Mouse (Mus musculus): ENCODE data around the gene Brsk1. TPM values are rescaled to one million over a fixed set of nuclear protein-coding genes. Genes with fewer than 3 reads are reported as not detected.

Brsk1 gene
- polyA plus RNA-seq, 1 experiment from 2014 or later = 6.8 TPM

DNA sequence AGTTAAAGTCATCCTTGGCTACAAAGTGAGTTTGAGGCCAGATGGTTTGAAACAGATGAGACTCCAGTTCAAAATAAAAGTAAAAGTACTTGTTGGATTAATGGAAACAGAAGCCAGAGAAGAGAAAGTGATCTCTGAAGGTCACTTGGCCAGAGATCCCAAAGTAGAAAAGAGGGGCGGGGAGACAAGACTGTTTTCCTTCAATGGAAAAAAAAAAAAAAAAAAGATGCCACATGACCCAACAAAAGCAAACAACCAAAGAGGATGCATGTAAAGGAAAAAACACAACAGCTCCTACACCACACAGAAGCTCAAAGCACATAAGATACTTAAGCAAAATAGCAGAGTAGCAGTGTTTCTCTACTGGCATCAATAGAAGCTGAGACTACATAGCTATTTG is 34.5 kb upstream of the Brsk1 start:
- no peaks in the 10 kb centered on the region for H3K27me3 ChIP-seq
- H3K4me2 ChIP-seq (replicated peaks) = peak overlapping the region; percentile 98
- H3K36me3 ChIP-seq = peaks cover 20% of the 10 kb centered on the region
- H3K9me3 ChIP-seq = no peaks in the 10 kb centered on the region
- no peak for ATAC-seq
- H3K27ac ChIP-seq = no peak overlapping the region
- H3K4me1 ChIP-seq (replicated peaks) = peaks cover 68% of the 10 kb centered on the region
- 92% methylated on average over 1 of the region's 1 CpGs for WGBS
- H3K9ac ChIP-seq (replicated peaks) = no peak overlapping the region
- H3K4me3 ChIP-seq (replicated peaks) = no peak overlapping the region

DNA sequence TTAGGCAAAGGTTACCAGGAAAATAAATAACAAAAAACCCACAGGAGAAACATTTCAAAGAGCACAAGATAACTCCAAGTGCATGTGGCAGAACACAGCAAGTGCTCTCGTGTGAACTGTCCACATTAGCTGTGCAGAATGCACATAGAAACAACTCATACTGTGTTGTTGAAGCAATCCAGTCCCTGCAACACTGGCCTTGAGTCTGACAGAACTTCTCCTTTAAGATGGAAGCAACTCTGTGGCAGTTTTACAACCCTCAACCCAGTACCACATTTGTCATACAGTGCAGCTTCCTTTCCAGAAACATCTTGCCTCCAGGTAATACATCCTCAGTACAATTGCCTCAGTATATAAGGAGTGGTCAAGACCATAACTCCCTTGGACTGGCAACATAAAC is 33.6 kb upstream of the Brsk1 start:
- Histone ChIP-seq H3K9me3 (no peaks in the 10 kb centered on the region), H3K4me1 (replicated peaks) (peaks cover 61% of the 10 kb centered on the region), H3K9ac (replicated peaks) (peak overlapping the region; percentile 86), H3K27me3 (no peaks in the 10 kb centered on the region), H3K4me3 (replicated peaks) (peak overlapping the region; percentile 63), H3K4me2 (replicated peaks) (peak overlapping the region; percentile 98), H3K36me3 (peaks cover 12% of the 10 kb centered on the region), H3K27ac (no peak overlapping the region)
- ATAC-seq = no peak
- 63% methylated on average over 1 of the region's 1 CpGs for WGBS

DNA sequence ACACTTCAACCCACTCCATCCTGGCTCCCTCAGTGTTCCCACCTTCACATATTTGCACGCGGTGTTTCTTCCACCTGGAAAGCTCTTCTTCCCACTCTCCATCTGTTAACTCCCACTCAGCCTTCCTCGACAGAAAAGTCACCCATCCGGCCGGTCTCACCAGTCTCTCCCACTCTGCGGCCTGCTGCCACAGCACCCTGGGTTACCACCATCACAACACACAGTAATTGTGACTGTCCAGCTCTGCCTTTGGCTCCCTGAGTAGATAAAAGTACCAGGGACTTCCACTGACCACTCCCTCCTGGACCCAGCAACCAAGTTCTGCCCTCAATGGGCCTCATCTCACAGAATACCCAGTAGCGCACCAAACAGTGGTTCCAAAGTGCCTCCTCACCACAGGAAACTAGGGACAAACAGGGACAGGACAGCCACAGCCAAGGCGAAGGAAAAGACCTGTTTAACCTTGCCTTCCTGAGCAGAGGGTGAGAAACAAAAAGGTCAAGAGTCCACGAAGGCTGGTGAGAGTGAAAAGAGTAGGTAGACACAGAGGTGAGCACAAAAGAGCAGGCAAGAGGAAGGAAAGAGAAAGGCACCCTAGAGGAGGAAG is 32.8 kb upstream of the Brsk1 start:
- Histone ChIP-seq H3K4me2 (replicated peaks) (peak overlapping the region; percentile 98), H3K9ac (replicated peaks) (peak overlapping the region; percentile 86), H3K36me3 (peaks cover 13% of the 10 kb centered on the region), H3K27me3 (no peaks in the 10 kb centered on the region), H3K4me1 (replicated peaks) (peaks cover 59% of the 10 kb centered on the region), H3K4me3 (replicated peaks) (peak overlapping the region; percentile 63), H3K27ac (peak overlapping the region; percentile 95; the same call in 1 of the 2 replicates), H3K9me3 (no peaks in the 10 kb centered on the region)
- 66% methylated on average over 9 of the region's 9 CpGs for WGBS
- no peak for ATAC-seq

DNA sequence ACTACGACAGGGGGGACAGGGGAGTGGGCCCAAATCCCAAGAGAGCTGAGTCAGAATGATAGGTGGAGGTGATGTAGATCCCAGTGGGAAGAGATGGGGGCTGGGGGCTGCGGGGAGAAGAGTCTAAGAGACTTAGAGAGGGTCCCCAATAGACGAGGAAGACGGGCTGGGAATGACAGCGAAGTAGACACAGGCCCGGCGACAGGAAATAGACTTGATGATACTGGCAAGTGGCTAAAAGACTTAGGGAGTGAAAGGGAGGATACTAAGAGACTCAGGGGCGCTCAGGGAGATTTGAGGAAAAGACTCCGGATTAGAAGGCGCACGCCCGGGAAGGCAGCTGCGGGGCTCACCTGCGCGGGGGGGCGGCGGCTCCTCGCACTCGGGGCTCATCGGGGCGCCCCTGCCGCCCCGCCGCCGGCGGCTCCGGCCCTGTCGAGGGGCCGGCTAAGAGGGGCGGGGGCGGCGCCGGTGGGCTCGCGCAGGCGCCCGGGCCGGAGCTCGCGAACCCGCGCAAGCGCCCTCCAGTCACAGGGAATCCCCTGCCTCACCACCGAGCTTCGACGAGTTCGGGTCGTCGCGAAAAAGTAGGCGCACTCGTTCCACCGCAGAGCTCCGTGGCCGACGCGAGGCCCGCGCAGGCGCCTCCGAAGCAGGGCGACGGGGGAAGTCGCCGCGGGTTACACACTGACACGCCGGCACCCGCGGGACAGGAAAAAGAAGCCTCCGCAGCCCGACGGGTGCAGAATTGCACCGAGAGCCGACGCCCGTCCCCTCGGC is 32.1 kb upstream of the Brsk1 start:
- H3K4me3 ChIP-seq (replicated peaks) = peak overlapping the region; percentile 63
- peak overlapping the region; percentile 98 for H3K4me2 ChIP-seq (replicated peaks)
- ATAC-seq = peak; percentile 79
- H3K27me3 ChIP-seq = no peaks in the 10 kb centered on the region
- under 1% methylated on average over 70 of the region's 78 CpGs for WGBS
- peak overlapping the region; percentile 86 for H3K9ac ChIP-seq (replicated peaks)
- peak overlapping the region; percentile 95 for H3K27ac ChIP-seq
- peaks cover 12% of the 10 kb centered on the region for H3K36me3 ChIP-seq
- H3K4me1 ChIP-seq (replicated peaks) = peaks cover 57% of the 10 kb centered on the region
- no peaks in the 10 kb centered on the region for H3K9me3 ChIP-seq

DNA sequence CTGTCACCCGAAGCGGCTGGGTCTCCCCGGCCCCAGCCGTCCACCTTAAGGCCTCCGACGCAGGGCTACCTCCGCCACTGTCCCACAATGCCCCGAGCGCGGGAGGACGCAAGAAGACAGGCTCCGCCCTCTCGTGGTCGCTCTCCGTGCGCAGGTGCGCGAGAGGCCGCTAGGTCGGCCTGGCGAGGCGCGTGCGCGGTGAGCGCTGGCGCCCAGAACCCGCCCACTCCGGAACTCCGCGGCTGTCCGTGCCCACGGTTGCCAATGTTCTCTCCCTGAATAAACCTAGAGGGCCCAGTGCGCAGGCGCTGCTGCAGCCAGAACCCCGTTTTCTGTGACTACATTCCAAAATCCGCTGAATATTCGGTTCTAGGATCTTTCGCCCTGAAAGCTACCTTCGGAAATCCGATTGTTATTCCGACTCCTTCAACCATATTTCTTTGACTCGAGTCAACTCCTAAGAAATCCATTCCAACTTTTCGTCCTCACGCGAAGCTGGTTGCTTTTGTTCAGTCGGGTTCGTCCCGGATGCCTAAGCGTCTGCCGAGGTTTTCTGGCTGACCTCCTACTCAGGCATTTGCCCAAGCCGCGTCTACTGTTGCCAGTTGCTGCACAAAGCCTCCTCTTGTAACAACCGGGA is 31.4 kb upstream of the Brsk1 start, which contains the start of gene Ppp6r1:
Gene Ppp6r1, minus strand, starts transcription at position 108 of the 640 bp plus-strand sequence.
- Histone ChIP-seq H3K4me1 (replicated peaks) (peaks cover 53% of the 10 kb centered on the region), H3K27me3 (no peaks in the 10 kb centered on the region), H3K9ac (replicated peaks) (peak within 1 kb of the TSS; percentile 86), H3K4me3 (replicated peaks) (peak within 1 kb of the TSS; percentile 63), H3K27ac (peak within 1 kb of the TSS; percentile 95), H3K36me3 (peaks cover 14% of the 10 kb centered on the region), H3K9me3 (no peaks in the 10 kb centered on the region), H3K4me2 (replicated peaks) (peak within 1 kb of the TSS; percentile 98)
- ATAC-seq = peak; percentile 98
- WGBS = under 1% methylated on average over 50 of the region's 54 CpGs

DNA sequence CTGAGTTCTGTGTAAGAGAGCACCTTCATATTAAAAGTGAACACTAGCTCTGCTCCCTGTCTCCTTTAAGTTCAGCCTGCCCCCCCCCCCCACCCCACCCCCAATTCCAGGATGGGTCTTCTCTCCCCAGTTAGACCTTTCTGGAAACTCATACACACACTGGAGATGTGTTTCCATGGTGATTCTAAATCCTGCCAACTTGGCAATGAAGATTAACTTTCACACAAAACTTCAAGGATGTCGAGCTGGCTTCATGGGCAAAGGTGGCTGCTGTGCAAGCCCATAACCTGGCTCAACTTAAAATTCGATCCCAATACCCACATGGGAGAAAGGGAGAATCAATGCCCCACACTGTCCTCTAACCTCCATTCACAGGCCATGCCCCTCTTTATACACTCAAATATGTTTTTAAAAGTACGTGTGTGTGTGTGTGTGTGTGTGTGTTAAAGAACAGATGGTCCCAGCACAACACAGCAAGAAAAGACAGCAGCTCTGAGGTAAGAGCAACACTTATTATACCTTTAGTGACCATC is 30.4 kb upstream of the Brsk1 start:
- 50% methylated on average over 3 of the region's 3 CpGs for WGBS
- ATAC-seq = no peak

DNA sequence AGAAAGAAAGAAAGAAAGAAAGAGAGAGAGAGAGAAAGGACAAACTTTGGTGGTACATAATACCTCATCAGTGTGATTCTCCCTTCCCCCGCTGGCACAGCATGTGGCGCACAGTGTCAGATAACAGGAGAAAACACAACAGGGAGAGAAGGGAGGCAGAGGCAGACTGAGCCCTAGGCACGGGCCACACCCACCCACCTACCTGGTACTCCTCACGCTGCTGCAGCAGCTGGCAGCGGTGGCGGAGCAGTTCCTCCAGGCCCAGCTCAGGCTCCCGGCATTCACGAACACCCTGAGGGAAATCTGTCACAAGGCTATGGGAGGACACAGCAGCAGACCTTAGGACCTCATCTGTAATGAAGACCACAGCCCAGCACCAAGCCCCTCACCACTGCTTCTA is 27.2 kb upstream of the Brsk1 start:
- Histone ChIP-seq H3K9me3 (no peaks in the 10 kb centered on the region), H3K4me3 (replicated peaks) (no peak overlapping the region), H3K27me3 (no peaks in the 10 kb centered on the region), H3K27ac (no peak overlapping the region), H3K36me3 (peaks cover 44% of the 10 kb centered on the region), H3K4me1 (replicated peaks) (peaks cover 15% of the 10 kb centered on the region), H3K9ac (replicated peaks) (no peak overlapping the region), H3K4me2 (replicated peaks) (no peak overlapping the region)
- 78% methylated on average over 8 of the region's 8 CpGs for WGBS
- ATAC-seq = no peak

More for the DNA sequence above, 30.4 kb upstream of the Brsk1 start:
- H3K4me1 ChIP-seq (replicated peaks) = peaks cover 46% of the 10 kb centered on the region
- peak overlapping the region; percentile 95 for H3K27ac ChIP-seq
- H3K36me3 ChIP-seq = peaks cover 21% of the 10 kb centered on the region
- peak overlapping the region; percentile 63 for H3K4me3 ChIP-seq (replicated peaks)
- H3K27me3 ChIP-seq = no peaks in the 10 kb centered on the region
- peak overlapping the region; percentile 86 for H3K9ac ChIP-seq (replicated peaks)
- H3K4me2 ChIP-seq (replicated peaks) = peak overlapping the region; percentile 98
- no peaks in the 10 kb centered on the region for H3K9me3 ChIP-seq

DNA sequence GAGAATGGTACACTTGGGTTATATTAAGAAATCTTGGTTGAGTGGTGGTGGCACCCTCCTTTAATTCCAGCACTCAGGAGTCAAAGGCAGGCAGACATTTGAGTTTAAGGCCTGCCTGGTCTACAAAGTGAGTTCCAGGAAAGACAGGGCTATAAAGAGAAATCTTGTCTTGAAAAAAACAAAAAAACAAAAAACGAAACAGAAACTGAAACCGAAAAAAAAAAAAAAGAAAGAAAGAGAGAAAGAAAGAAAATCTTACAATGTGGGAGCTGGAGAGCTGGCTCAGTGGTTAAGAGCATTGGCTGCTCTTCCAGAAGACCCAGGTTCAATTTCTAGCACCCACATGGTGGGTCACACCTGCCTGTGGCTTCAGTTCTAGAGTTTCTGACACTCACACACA is 26.7 kb upstream of the Brsk1 start:
- no peak overlapping the region for H3K4me2 ChIP-seq (replicated peaks)
- WGBS = 84% methylated on average over 2 of the region's 2 CpGs
- H3K9ac ChIP-seq (replicated peaks) = no peak overlapping the region
- H3K4me1 ChIP-seq (replicated peaks) = peaks cover 15% of the 10 kb centered on the region
- no peaks in the 10 kb centered on the region for H3K27me3 ChIP-seq
- H3K27ac ChIP-seq = no peak overlapping the region
- H3K9me3 ChIP-seq = no peaks in the 10 kb centered on the region
- H3K36me3 ChIP-seq = peaks cover 50% of the 10 kb centered on the region
- no peak for ATAC-seq
- no peak overlapping the region for H3K4me3 ChIP-seq (replicated peaks)

DNA sequence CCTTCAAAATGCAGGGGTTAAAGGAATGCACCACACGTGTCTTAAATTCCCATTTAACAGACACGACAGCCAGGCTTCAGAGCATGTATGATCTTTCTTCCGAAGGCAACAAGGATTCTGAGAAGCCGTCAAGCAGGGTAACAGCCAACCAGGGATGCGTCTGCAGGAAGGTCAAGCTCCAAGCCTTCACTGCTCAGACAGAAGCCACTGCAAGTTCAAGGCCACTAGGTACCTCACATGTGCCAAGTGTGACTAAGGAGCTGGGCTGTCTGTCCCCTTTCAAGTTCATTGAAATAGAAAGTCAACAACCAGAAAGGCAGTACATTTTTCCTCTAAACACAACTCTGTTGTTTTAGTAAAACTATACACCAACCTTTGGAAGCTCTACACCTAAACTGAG is 23.5 kb upstream of the Brsk1 start:
- peaks cover 78% of the 10 kb centered on the region for H3K36me3 ChIP-seq
- no peak overlapping the region for H3K9ac ChIP-seq (replicated peaks)
- WGBS = 96% methylated on average over 5 of the region's 5 CpGs
- H3K9me3 ChIP-seq = no peaks in the 10 kb centered on the region
- H3K4me2 ChIP-seq (replicated peaks) = no peak overlapping the region
- ATAC-seq = no peak
- no peaks in the 10 kb centered on the region for H3K4me1 ChIP-seq (replicated peaks)
- H3K4me3 ChIP-seq (replicated peaks) = no peak overlapping the region
- H3K27me3 ChIP-seq = no peaks in the 10 kb centered on the region
- H3K27ac ChIP-seq = no peak overlapping the region

DNA sequence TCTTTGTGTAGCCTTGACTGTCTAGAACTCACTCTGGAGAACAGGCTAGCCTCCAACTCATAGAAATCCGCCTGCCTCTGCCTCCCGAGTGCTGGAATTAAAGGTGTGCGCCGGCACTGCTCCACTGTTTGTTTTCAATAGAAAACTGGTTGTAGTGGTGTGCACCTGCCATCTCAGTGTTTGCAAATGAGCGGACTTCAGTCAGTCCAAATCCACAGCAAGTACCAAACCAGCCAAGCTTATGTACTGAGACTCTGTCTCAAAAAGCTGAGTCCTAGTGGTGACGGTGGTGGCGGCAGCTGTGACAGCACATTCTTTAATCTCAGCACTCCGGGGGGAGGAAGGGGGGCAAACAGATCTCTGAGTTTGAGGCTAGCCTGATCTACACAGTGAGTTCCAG is 21.9 kb upstream of the Brsk1 start:
- no peak for ATAC-seq
- Histone ChIP-seq H3K4me1 (replicated peaks) (no peaks in the 10 kb centered on the region), H3K27me3 (no peaks in the 10 kb centered on the region), H3K9me3 (no peaks in the 10 kb centered on the region), H3K4me2 (replicated peaks) (no peak overlapping the region), H3K4me3 (replicated peaks) (no peak overlapping the region), H3K27ac (no peak overlapping the region), H3K9ac (replicated peaks) (no peak overlapping the region), H3K36me3 (peaks cover 77% of the 10 kb centered on the region)
- WGBS = 92% methylated on average over 8 of the region's 8 CpGs

DNA sequence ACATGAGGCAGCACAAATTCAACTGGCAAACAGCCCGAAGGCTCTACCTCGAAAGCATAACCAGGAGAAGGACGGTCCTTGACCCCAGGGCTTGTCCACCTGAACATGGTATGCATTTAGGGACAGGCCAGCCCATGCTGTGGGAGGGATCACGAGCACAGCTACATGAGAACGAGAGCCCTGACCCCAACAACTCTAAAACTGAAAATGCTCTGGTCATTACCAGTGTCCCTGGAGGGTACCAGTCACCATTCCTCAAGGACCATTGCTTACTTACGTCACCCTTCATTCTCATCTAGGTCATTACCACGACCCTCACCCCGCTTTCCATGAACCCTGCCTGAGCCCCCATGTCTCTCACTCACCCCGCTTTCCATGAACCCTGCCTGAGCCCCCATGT is 21.2 kb upstream of the Brsk1 start:
- no peak for ATAC-seq
- H3K9ac ChIP-seq (replicated peaks) = no peak overlapping the region
- H3K36me3 ChIP-seq = peaks cover 78% of the 10 kb centered on the region
- H3K4me2 ChIP-seq (replicated peaks) = no peak overlapping the region
- no peaks in the 10 kb centered on the region for H3K4me1 ChIP-seq (replicated peaks)
- 97% methylated on average over 9 of the region's 9 CpGs for WGBS
- H3K27me3 ChIP-seq = no peaks in the 10 kb centered on the region
- H3K9me3 ChIP-seq = no peaks in the 10 kb centered on the region
- H3K4me3 ChIP-seq (replicated peaks) = no peak overlapping the region
- no peak overlapping the region for H3K27ac ChIP-seq

DNA sequence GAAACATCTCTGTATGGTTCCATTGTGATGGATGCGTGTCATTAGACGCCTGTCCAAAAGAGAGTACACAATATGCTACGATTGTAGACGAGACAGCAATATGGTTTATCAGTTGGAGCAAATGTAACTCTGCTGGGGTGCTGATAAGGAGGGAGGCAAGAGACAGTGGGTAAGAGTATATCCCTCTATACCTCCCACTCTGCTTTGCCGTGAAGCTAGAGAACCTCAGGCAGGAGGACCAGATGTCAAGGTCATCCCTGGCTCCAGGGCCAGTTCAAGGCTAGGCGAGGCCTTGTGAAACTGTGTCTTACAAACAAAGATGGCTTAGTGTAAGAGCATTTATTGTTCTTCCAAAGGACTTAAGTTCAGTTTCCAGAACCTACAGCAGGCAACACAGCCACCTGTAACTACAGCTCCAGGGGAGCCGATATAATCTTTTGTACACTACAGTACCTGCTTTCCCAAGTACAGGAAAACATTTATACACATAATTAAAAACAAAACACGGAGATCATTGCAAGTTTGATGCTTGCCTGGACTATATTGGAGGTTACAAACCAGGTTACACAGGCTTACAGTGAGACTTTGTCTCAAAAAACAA is 19.6 kb upstream of the Brsk1 start:
- Histone ChIP-seq H3K36me3 (peaks cover 86% of the 10 kb centered on the region), H3K9ac (replicated peaks) (no peak overlapping the region), H3K27me3 (no peaks in the 10 kb centered on the region), H3K4me3 (replicated peaks) (no peak overlapping the region), H3K4me1 (replicated peaks) (no peaks in the 10 kb centered on the region), H3K9me3 (no peaks in the 10 kb centered on the region), H3K4me2 (replicated peaks) (no peak overlapping the region), H3K27ac (no peak overlapping the region)
- WGBS = 91% methylated on average over 8 of the region's 8 CpGs
- ATAC-seq = no peak

Data from midbrain, embryonic 13.5 days (tissue).